Mouse (Mus musculus) cerebellum, adult 9-11 months (tissue): ENCODE data around the gene Hnf4a.

Experiments used
- DNase-seq: peaks from one replicate; pipeline ENCODE4 v3.0.0; 2022

Hnf4a gene

DNA sequence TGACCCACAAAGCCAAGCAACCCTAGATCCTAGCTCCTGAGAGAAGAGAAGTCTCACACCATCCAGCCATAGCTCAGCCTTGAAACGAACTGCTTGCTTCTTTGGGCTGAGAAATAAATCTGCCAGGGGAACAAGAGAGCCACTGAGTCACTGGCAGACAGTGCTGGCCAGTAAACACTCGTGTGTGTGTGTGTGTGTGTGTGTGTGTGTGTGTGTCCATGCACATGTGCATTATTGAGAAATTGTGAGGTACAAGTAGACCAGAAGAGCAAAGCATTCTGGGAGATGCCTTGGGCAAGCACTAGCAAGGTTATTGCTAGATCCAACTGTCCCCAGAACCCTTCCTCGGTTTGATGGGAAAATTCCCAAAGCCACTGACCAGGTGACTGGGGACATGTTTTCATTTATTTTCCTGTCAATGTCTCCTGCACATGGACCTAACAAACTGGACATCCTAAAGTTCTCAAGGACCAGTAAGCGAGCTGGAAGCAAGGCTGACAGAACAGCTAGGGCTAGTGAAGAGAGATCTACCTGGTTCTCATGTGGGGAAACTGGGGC, 47.9 kb downstream of the Hnf4a start:
- no peak for DNase-seq

DNA sequence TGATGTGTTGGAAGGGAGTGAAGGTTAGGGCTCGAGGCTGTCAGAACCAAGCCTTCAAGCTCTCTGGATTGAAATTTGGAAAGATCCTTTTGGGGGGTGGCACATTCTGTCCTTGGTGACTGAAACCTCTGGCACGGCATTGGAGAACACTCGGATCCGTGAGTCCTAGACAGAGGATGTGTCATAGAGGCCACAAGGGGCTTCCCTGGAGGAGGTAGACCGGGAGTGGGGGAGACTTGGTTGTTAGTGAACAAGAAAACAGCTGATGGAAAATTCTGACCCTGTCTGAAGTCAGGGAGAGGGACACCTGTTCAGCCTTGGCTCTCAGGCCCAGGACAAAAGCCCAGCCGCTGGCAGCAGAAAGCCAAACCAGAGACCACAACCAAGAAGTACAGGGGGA, 48.4 kb downstream of the Hnf4a start:
- DNase-seq = no peak

DNA sequence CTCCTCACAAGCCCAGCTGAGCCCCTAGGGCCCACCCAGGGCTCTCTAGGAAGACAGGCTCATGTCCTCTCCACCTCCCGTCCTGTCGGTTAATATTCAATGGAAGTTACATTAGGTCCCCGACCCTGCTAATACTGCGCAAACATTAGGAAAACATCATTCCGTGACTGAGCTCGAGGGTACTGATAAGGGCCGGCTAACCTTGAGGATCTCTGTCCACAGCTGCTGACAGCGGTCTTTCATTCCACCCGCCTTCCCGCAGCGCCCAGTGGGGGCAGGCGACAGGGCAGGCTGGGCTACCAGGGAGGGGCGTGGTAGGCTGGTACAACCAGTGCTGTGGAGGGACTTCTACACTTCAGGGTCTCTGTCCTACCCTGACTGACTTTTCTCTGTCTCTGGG, 48.8 kb downstream of the Hnf4a start:
- no peak for DNase-seq

GRCm38 (mm10) chr2:163558548-163558947, 51.9 kb downstream of the Hnf4a start:
- DNase-seq = no peak

- no peak for DNase-seq
These were observed 52.6 kb downstream of the Hnf4a start for GRCm38 (mm10) chr2:163559236-163559635.

- no peak for DNase-seq
These were observed 53.6 kb downstream of the Hnf4a start for GRCm38 (mm10) chr2:163560247-163560646.

GRCm38 (mm10) chr2:163561258-163561948, 54.8 kb downstream of the Hnf4a start:
- DNase-seq = no peak

DNA sequence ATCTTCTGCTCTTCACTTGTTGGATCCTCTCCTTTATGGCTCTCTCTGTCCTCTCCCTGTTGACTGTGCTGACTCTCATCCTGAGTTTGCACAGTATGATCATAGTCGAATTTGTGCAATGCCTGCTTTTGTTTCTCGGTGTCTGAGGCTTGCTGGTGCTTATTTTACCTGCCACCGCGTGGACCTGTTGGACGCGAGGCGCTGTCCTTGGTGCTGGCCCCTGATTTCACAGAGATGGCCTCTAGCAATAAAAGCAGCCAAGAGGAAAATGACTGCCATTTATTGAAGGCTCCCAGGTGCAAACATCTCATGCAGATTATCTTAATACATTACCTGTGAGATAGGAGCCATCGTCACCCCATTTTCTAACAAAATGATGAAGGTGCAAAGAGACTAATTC, 58.0 kb downstream of the Hnf4a start:
- no peak for DNase-seq

- DNase-seq = no peak
These were observed 67.7 kb downstream of the Hnf4a start for GRCm38 (mm10) chr2:163574321-163574720.

DNA sequence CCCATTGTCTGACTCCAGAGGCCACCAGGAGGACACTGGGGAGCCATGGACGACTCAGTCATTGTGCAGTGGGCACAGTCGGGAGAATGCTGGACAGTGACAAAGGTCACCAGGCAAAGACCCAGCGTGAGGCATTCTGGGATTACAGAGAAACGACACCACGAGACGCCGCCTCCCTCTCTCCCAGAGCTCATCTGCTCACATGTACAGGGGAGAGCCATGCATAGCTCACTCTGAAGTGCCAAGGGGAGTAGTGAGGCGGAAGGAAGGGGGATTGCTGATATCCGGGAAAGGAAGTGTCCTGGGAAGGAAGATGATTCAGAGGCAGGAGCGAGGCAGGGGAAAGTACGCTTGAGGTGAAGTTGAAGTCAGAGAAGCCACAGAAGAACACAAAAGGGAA, 68.6 kb downstream of the Hnf4a start:
- DNase-seq = no peak

GRCm38 (mm10) chr2:163577986-163578385, 71.4 kb downstream of the Hnf4a start:
- no peak for DNase-seq

DNA sequence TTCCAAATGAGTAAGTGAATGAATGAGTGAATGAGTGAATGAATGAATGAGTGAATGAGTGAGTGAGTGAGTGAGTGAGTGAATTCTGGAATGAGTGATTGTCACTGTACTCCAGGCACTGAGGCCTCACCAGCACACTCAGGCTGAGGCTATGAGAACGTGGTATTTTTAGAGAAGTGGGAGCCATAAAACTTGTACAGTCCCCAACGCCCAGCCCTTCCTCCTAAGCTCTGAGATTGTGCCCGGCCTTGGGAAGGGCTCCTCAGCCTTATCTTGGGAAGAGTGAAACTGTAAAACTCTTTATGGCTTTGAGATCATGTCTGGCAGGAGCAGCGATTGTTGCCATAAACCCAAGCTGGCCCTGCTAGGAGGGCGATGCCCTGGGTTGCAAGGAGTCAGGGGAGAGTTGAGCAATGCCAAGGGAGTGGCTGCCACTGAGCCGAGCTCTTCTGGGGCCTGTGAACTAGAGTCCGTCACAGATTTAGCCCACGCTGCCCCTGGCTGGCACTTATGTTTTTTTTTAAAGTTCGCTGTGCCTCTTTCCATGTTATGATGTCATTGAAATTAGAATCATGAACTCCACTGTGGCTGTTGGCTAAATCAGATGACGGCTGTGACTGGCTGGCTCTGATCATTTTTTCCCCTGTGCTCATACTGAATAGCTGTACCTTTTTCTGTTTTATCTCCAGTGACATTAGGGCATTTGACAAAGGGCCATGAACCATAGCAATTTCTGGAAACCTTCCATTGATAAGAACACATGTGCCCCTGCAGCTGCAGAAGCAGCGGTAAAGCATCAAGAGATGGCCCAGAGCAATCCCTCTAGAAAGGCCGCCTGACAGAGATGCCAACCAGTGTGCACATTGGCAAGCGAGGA, 73.7 kb downstream of the Hnf4a start:
- DNase-seq = no peak

DNA sequence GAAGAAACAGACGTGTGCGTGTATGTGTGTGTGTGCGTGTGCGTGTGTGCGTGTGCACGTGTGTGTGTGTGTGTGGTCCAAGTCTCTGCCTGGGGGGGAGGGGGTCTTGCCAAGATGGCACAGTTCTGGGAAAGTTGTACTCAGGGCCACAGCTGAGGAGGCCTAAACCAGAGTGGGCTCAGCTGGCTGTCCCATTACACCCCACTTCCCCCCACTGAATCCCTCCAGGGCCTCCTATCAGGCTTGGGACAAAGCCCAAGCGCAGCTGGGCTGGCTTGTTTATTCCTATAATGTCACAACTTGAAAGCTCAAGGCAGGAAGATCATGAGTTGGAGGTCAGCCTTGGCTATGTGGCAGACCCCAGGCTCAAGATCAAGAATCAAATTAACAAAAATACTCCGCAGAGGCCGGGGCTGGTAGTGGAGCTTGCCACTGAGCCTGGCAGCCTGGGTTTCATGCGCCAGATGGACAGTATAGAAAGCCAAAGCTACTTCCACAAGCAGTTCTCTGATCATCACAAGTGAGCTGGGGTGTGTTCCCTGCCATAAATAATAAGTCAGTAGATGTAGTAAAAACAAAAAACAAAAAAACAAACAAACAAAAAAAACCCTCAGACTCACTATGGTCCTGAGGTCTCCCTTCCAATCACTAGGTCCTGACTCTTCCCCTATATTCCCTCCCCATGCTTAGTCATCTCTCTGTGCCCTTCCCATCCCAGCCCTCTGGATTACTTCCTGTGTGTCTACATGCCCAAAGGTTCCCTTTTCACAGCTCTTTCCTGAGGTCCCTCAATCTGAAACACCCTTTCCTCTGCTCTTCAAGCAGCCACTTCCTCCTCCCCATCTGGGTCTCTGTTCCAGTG, 76.8 kb downstream of the Hnf4a start:
- peak; percentile 28 for DNase-seq

GRCm38 (mm10) chr2:163584088-163584426, 77.4 kb downstream of the Hnf4a start:
- no peak for DNase-seq

DNA sequence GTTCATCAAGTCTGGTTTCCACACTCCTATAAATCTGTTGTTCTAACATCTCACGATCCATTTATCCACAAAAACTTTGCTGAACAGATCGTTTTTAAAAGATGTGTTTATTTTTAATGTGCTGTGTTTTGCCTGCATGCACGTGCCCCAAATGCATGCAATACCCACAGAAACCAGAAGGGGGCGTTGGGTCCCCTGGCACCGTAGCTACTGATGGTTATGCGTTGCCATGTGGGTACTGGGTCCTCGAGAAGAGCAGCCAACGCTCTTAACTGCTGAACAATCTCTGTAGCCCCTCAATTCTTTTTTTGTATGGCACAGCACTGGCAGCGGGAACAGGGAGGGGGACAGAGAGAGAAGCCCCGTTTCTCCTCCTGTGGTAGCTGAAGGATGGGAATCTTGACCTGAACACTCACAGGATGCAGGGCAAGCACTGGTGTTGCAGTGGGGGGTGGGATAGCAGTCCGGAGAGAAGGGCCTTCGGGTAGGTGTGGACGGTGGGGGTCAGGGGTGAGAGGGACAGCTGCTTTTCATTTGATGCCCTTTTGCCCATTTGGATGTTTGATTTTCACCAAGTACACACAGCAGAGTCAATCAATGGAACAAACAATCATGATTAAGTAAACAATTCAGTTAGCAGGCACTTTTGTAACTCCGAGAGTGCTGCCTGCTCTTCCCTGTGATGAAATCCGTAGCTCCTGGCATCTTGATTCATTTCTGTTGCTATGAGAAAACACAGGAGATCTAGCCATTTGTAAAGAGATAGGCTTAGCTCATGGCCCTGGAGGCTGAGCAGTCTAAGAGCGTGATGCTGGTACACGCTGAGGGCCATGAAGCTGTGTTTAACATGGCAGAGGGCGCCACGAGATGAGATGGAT, 80.0 kb downstream of the Hnf4a start:
- DNase-seq = no peak

GRCm38 (mm10) chr2:163587506-163587905, 80.9 kb downstream of the Hnf4a start:
- DNase-seq = no peak

GRCm38 (mm10) chr2:163590211-163590610, 83.6 kb downstream of the Hnf4a start:
- DNase-seq = no peak

DNA sequence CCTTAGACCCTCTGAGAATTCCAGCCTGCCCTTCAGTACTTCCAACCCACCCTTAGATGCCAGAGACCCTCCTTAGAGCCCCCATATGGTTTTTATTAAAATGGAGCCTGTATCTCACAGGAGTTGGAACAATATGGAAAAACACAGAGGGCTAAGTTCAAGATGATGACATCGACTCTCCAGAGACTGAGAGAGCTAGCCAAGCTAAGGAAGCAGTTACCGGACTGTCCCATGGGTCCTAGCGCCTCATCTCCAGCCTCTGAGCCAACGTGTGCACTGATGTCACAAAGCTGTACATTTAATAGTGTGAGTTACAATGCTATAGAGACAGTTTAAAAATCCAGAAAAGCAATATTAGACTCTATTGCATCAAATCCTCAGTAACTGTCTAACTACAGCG, 84.4 kb downstream of the Hnf4a start:
- DNase-seq = no peak

DNA sequence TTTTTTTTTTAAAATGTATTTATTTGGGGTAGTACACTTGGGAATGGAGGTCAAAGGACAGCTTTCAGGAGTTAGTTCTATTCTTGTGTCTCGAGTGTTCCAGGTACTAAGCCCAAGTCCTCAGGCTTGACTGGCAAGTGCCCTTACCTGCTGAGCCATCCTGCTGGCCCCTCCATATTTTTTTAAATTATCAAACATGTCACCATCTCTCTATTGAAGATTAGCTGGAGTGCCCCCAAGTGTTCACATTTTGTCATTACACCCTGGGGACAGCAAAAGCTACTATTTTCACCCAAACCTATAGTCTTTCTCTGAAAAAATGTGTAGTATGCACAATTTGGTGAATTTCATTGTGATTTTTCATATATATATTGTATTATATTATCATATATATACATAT, 85.5 kb downstream of the Hnf4a start:
- no peak for DNase-seq

- DNase-seq = no peak
These were observed 87.2 kb downstream of the Hnf4a start for GRCm38 (mm10) chr2:163593636-163594282.

GRCm38 (mm10) chr2:163595119-163595518, 88.5 kb downstream of the Hnf4a start:
- DNase-seq = no peak
